Comparison of ENCODE assay signal across 24 mouse cellular contexts in genomic region chr9:44010900-44011299, GRCm38 (mm10). TPM values are rescaled to one million over a fixed set of nuclear protein-coding genes. Genes with fewer than 3 reads are reported as not detected.
DNase-seq lines count a peak whose midpoint lies in the region; ATAC-seq and TF ChIP-seq lines count a peak whose summit lies in the region.
"Had no signal": no experiment of that assay in that cellular context is flagged by ENCODE, and none has a peak within 500 bp of the region (broad histone marks: within the 10 kb centered on the region; RNA-seq: fewer than 3 reads in every experiment).

No protein-coding gene starts in this region.

- 88% methylated on average over 3 of the region's 3 CpGs for WGBS in hindbrain, postnatal 0 days
- 80% methylated on average over 3 of the region's 3 CpGs for WGBS in hindbrain, embryonic 10.5 days
- 82% methylated on average over 3 of the region's 3 CpGs for WGBS in midbrain, embryonic 11.5 days
- WGBS in midbrain, embryonic 14.5 days, result 86% methylated on average over 3 of the region's 3 CpGs

- peak; percentile 40 for TF ChIP-seq CTCF in hindbrain, postnatal 0 days (IDR thresholded peaks at IDR 0.05; ENCODE audit: low read depth)
- TF ChIP-seq CTCF in cortical plate, adult 2 months (IDR thresholded peaks at IDR 0.05; ENCODE audit: extremely low read depth, insufficient read depth, low read length), result peak; percentile 26; the same call in 1 of the 2 replicates

- H3K4me3 ChIP-seq in hindbrain, postnatal 0 days (ENCODE audit: low read length), result no peak overlapping the region
- no peak overlapping the region for H3K4me3 ChIP-seq in hindbrain, embryonic 10.5 days
- H3K4me3 ChIP-seq in midbrain, embryonic 11.5 days (ENCODE audit: low read depth, low read length), result no peak overlapping the region
- H3K4me3 ChIP-seq in midbrain, embryonic 14.5 days (replicated peaks; ENCODE audit: low read depth, low read length), result no peak overlapping the region
- H3K4me3 ChIP-seq in cortical plate, adult 2 months (ENCODE audit: insufficient read depth, low read length), result no peak overlapping the region
- H3K4me3 ChIP-seq: forebrain, embryonic 15.5 days; heart, embryonic 12.5 days; hindbrain, embryonic 12.5 days; lung, embryonic 15.5 days; megakaryocyte, embryonic 14.5 days had no signal

- H3K4me2 ChIP-seq in hindbrain, postnatal 0 days (ENCODE audit: low read depth, low read length), result no peak overlapping the region
- H3K4me2 ChIP-seq in midbrain, embryonic 11.5 days, result no peak overlapping the region
- no peak overlapping the region for H3K4me2 ChIP-seq in midbrain, embryonic 14.5 days (ENCODE audit: low read length)
- H3K4me2 ChIP-seq: forebrain, embryonic 15.5 days; heart, embryonic 12.5 days; hindbrain, embryonic 12.5 days; lung, embryonic 15.5 days had no signal

- no peaks in the 10 kb centered on the region for H3K9me3 ChIP-seq in hindbrain, postnatal 0 days (ENCODE audit: low read length)
- no peaks in the 10 kb centered on the region for H3K9me3 ChIP-seq in hindbrain, embryonic 10.5 days
- no peaks in the 10 kb centered on the region for H3K9me3 ChIP-seq in midbrain, embryonic 11.5 days (ENCODE audit: control insufficient read depth, low read length)
- no peaks in the 10 kb centered on the region for H3K9me3 ChIP-seq in midbrain, embryonic 14.5 days (ENCODE audit: control insufficient read depth, low read length)
- H3K9me3 ChIP-seq: forebrain, embryonic 15.5 days; heart, embryonic 12.5 days; hindbrain, embryonic 12.5 days; lung, embryonic 15.5 days had no signal

- no peak for ATAC-seq in hindbrain, postnatal 0 days
- no peak for ATAC-seq in midbrain, embryonic 11.5 days (ENCODE audit: low FRiP score)
- no peak for ATAC-seq in midbrain, embryonic 14.5 days (ENCODE audit: low FRiP score, low TSS enrichment)
- ATAC-seq: forebrain, embryonic 15.5 days; inflammation-experienced regulatory T-cells, adult 6 months; midbrain, embryonic 16.5 days had no signal

- H3K27me3 ChIP-seq in hindbrain, postnatal 0 days (ENCODE audit: insufficient read depth, low read length), result no peaks in the 10 kb centered on the region
- no peaks in the 10 kb centered on the region for H3K27me3 ChIP-seq in hindbrain, embryonic 10.5 days (ENCODE audit: insufficient read depth, poor library complexity, severe bottlenecking)
- H3K27me3 ChIP-seq in midbrain, embryonic 11.5 days (ENCODE audit: control insufficient read depth, insufficient read depth, low read length), result no peaks in the 10 kb centered on the region
- no peaks in the 10 kb centered on the region for H3K27me3 ChIP-seq in midbrain, embryonic 14.5 days (ENCODE audit: control insufficient read depth, insufficient read depth, low read length)
- H3K27me3 ChIP-seq: forebrain, embryonic 15.5 days; hindbrain, embryonic 12.5 days; lung, embryonic 15.5 days had no signal

- TF ChIP-seq POLR2A in cortical plate, adult 2 months (IDR thresholded peaks at IDR 0.05; ENCODE audit: extremely low read depth, insufficient read depth, low read length), result no peak

- no peak for DNase-seq in hindbrain, postnatal 0 days (ENCODE audit: low spot score)
- no peak for DNase-seq in hindbrain, embryonic 10.5 days (ENCODE audit: low spot score)
- DNase-seq in midbrain, embryonic 11.5 days (ENCODE audit: low spot score, missing footprints), result peak; percentile 39
- DNase-seq in midbrain, embryonic 14.5 days, result no peak
- DNase-seq in A20 (ENCODE audit: low read depth, low spot score), result peak; percentile 15
- DNase-seq in gastrocnemius, adult 8-10 months (ENCODE audit: low spot score in 2 of 2), result no peak
- DNase-seq: adrenal gland, postnatal 14 days; cerebellum, adult 8-10 months; cerebellum, postnatal 36 days; gastrocnemius, postnatal 14 days; heart, adult 11 months; heart, postnatal 14 days; kidney, adult 8-10 months; kidney, postnatal 14 days; lung, postnatal 36 days had no signal

- H3K36me3 ChIP-seq in hindbrain, postnatal 0 days (ENCODE audit: insufficient read depth, low read length), result no peaks in the 10 kb centered on the region
- no peaks in the 10 kb centered on the region for H3K36me3 ChIP-seq in hindbrain, embryonic 10.5 days
- no peaks in the 10 kb centered on the region for H3K36me3 ChIP-seq in midbrain, embryonic 11.5 days (ENCODE audit: control insufficient read depth, insufficient read depth, low read length)
- H3K36me3 ChIP-seq in midbrain, embryonic 14.5 days (ENCODE audit: control insufficient read depth, insufficient read depth, low read length), result no peaks in the 10 kb centered on the region
- H3K36me3 ChIP-seq: forebrain, embryonic 15.5 days; heart, embryonic 12.5 days; hindbrain, embryonic 12.5 days; lung, embryonic 15.5 days had no signal

- no peak overlapping the region for H3K27ac ChIP-seq in hindbrain, postnatal 0 days
- no peak overlapping the region for H3K27ac ChIP-seq in hindbrain, embryonic 10.5 days
- H3K27ac ChIP-seq in midbrain, embryonic 11.5 days (ENCODE audit: low read depth, low read length), result no peak overlapping the region
- H3K27ac ChIP-seq in midbrain, embryonic 14.5 days (replicated peaks; ENCODE audit: low read depth, low read length), result no peak overlapping the region
- no peak overlapping the region for H3K27ac ChIP-seq in cortical plate, adult 2 months (ENCODE audit: insufficient read depth, low read length)
- H3K27ac ChIP-seq: forebrain, embryonic 15.5 days; hindbrain, embryonic 12.5 days; liver, embryonic 14.5 days; lung, embryonic 15.5 days had no signal

- no peak overlapping the region for H3K9ac ChIP-seq in hindbrain, postnatal 0 days (replicated peaks; ENCODE audit: low read length)
- H3K9ac ChIP-seq in midbrain, embryonic 11.5 days (ENCODE audit: low read length), result no peak overlapping the region
- no peak overlapping the region for H3K9ac ChIP-seq in midbrain, embryonic 14.5 days (replicated peaks; ENCODE audit: low read length)
- H3K9ac ChIP-seq: forebrain, embryonic 15.5 days; heart, embryonic 12.5 days; hindbrain, embryonic 12.5 days; liver, embryonic 14.5 days; lung, embryonic 15.5 days had no signal

- no peaks in the 10 kb centered on the region; the same call in 1 of the 2 replicates for H3K4me1 ChIP-seq in hindbrain, postnatal 0 days (ENCODE audit: insufficient read depth, low read length)
- H3K4me1 ChIP-seq in hindbrain, embryonic 10.5 days (replicated peaks), result 0 out of 2 replicates have a peak, but pooled peaks cover 3% of the 10 kb centered on the region
- no peaks in the 10 kb centered on the region for H3K4me1 ChIP-seq in midbrain, embryonic 11.5 days (ENCODE audit: control insufficient read depth, insufficient read depth, low read length)
- peaks cover 5% of the 10 kb centered on the region; the same call in 1 of the 2 replicates for H3K4me1 ChIP-seq in midbrain, embryonic 14.5 days (ENCODE audit: control insufficient read depth, insufficient read depth, low read length)
- peaks cover 3% of the 10 kb centered on the region; the same call in 1 of the 2 replicates for H3K4me1 ChIP-seq in cortical plate, adult 2 months (ENCODE audit: control insufficient read depth, insufficient read depth, low read length)
- H3K4me1 ChIP-seq: hindbrain, embryonic 12.5 days; lung, embryonic 15.5 days had no signal

RNA-seq across cellular contexts. Expression of gene Thy1, which starts 32.3 kb away (rescaled TPM):
- 131 and 138 TPM in 2 replicates for total RNA-seq in hindbrain, postnatal 0 days (2014; rRNA removed)
- 49.6 and 51.1 TPM in 2 replicates for polyA plus RNA-seq in hindbrain, postnatal 0 days (2015; fragmentation: Nextera tagmentation; extraction: Ambion mirVana)
- polyA plus RNA-seq in hindbrain, embryonic 10.5 days (2016; fragmentation: Nextera tagmentation; extraction: Ambion mirVana), result 0.14 TPM in 1 of 2 replicates, not detected in the other
- polyA plus RNA-seq in midbrain, embryonic 11.5 days (2014; fragmentation: Nextera tagmentation; extraction: Ambion mirVana), result not detected in 2 replicates
- 1.6 and 1.8 TPM in 2 replicates for polyA plus RNA-seq in midbrain, embryonic 14.5 days (2014; fragmentation: Nextera tagmentation; extraction: Ambion mirVana)
- 1,180 and 1,226 TPM in 2 replicates for polyA plus RNA-seq in cortical plate, adult 2 months (2012; rRNA removed)
- 1 to 10 TPM; 4.3 to 7.6 (median 5.8) TPM for total RNA-seq in gastrocnemius, adult 8-10 months (2022)
- polyA plus RNA-seq: hindbrain, embryonic 12.5 days had no signal

RNA-seq across cellular contexts. Expression of gene Usp2, which starts 55.9 kb away (rescaled TPM):
- 11.0 and 14.2 TPM in 2 replicates for total RNA-seq in hindbrain, postnatal 0 days (2014; rRNA removed)
- polyA plus RNA-seq in hindbrain, postnatal 0 days (2015; fragmentation: Nextera tagmentation; extraction: Ambion mirVana), result 19.6 and 20.5 TPM in 2 replicates
- 13.5 and 14.3 TPM in 2 replicates for polyA plus RNA-seq in hindbrain, embryonic 10.5 days (2016; fragmentation: Nextera tagmentation; extraction: Ambion mirVana)
- 7.3 and 9.7 TPM in 2 replicates for polyA plus RNA-seq in midbrain, embryonic 11.5 days (2014; fragmentation: Nextera tagmentation; extraction: Ambion mirVana)
- polyA plus RNA-seq in midbrain, embryonic 14.5 days (2014; fragmentation: Nextera tagmentation; extraction: Ambion mirVana), result 6.6 and 9.4 TPM in 2 replicates
- 50.1 and 50.9 TPM in 2 replicates for polyA plus RNA-seq in cortical plate, adult 2 months (2012; rRNA removed)
- 100 to 1,000 TPM; 222 to 251 (median 237) TPM for total RNA-seq in gastrocnemius, adult 8-10 months (2022)

Comparison
In these comparisons a context has a peak if more than half of its experiments do, and no peak if none do; other contexts are left out.
1. DNase-seq: peak in midbrain, embryonic 11.5 days (single experiment) and A20 (single experiment); none in hindbrain, postnatal 0 days (single experiment), hindbrain, embryonic 10.5 days (single experiment), midbrain, embryonic 14.5 days (single experiment) and gastrocnemius, adult 8-10 months (0 of 2).
2. RNA of gene Thy1, which starts 32.3 kb away (polyA plus RNA-seq): 1,180 to 1,226 TPM in cortical plate, adult 2 months; 49.6 to 51.1 TPM in hindbrain, postnatal 0 days, 1.6 to 1.8 TPM in midbrain, embryonic 14.5 days, 0.14 TPM in hindbrain, embryonic 10.5 days and not detected in midbrain, embryonic 11.5 days; every median in the first group is over 10 times any median in the second.